Mouse (Mus musculus) granulocyte monocyte progenitor cell, adult 5-6 weeks (primary cell): ENCODE results near the gene Tmem181a. TPM values are rescaled to one million over a fixed set of nuclear protein-coding genes. Genes with fewer than 3 reads are reported as not detected.
"Not testable (repeated sequence)": the region's sequence is repeated elsewhere in the genome, so short reads cannot be mapped to it uniquely, and the experiment has no call there.

Experiments used
- ATAC-seq: replicated peaks from 2 replicates; pipeline ENCODE4 v1.8.0; 2016; ENCODE audit warnings: mild to moderate bottlenecking, moderate TSS enrichment, inconsistent platforms; ENCODE audit not compliant: poor library complexity, severe bottlenecking
- total RNA-seq, 2 experiments: library from RNA; stranded (forward) in 1 of 2; stranded (reverse) in 1 of 2; fragments of 200-712, 200-1000 nt in 1 of 2; fragments of >200 nt in 1 of 2; fragmentation: Nextera tagmentation in 1 of 2; gene quantifications; 2 replicates each; pipeline ENCODE4 v1.2.3; 2014 to 2017

Tmem181a gene
- total RNA-seq (2014; fragmentation: Nextera tagmentation) (9.7 and 13.0 TPM in 2 replicates), total RNA-seq (2017) (7.4 and 8.2 TPM in 2 replicates)

DNA sequence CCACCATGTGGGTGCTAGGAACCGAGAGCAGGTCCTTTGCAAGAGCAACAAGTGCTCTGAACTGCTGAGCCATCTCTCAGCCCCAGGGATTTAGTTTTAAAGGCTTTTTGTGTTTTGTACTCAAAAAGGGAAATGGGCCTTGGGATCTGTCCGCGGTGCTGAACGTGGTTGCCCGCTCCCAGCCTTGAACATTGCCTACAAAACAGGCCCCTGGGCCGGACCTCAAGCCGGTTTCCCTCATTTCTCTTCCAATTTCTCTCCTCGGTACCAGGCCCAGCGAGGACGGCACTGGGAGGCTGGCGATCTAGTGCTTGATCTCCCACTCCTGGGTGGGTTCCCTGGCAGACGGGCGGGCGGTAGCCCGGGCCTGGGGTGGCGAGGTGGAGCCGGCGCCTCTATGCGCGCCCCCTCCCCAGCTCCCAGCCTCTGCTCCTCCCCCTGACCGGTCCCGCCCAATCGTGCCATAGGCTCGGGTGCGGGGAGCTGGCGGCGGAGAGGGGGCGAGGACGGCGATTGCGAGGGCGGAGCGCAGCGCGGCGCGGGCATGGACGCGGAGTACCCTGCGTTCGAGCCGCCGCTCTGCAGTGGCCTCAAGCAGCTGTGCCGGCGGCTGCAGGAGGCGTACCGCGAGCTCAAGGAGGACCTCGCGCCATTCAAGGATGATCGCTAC is at the start of gene Tmem181a:
TSS of gene Tmem181a (plus strand) at position 461 of the 670 bp plus-strand sequence.
- ATAC-seq: peak; percentile 80

DNA sequence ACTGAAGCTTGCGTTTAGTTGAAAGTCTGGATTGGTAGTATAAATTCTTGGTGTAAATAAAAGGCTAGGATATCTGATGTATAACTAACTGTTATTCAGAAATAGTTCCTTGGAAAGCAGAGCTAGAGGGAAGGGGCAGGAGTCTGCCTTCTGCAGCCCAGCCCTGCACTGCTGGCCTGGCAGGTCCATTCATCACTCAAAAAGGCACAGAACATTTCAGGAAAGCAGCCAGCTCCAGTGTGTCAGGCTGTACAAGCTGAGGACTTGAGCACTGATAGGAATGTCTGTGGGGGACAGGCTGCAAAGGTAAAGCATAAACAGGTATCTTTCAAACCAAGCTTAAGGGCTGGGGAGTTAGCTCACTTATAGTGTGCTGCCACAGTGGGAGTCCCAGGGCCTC is 44.9 kb upstream of the Tmem181a start:
- no peak for ATAC-seq

DNA sequence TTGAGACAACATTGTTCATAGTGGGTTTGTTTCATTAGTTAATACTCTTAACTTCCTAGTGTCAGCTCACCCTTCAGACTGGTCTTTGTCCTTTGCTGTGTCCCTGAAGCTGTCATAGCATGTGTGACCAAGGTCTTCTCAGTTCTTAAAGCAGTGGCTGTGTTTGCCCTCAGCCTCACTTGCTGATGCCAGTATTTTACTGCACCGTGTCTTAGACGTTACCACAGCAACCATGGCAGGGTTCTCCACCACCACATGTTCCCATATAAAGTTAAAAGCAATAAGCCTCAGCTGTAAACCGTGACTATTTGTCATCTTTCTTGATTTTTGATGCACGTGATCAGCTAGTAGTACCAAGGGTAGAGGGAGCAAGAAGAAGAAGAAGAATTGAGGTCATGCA is 41.0 kb upstream of the Tmem181a start:
- no peak for ATAC-seq

DNA sequence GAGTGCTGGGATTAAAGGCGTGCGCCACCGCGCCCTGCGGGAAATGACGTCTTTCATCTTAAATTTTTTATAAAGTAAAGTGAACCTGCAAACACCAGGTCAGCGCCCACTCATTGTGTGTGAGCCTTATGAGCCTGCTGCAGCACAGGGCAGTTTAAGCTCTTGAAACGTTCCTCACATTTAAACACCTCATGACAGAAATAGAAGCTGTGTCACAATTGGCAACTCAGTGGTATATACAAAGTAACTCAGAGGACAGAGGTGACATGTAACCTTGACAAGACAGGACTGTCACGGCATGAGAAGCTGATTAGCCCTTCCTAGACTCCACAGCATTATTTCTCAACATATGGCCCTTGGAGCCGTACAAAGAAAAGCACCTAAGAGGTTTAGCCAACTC is 40.1 kb upstream of the Tmem181a start:
- no peak for ATAC-seq

DNA sequence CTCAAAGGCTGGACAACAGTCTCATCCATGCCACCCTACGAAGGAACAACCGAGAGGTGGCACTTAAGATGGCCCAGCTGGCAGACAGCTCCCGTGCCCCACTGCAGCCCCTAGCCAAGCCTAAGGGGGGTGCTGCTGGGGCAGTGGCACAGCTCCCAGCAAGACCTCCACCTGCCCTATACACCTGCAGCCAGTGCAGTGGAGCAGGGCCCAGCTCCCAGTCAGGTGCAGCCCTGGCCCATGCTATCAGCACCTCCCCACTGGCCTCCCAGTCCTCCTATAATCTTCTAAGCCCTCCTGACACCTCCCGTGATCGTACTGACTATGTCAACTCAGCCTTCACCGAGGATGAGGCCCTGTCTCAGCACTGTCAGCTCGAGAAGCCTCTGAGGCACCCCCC is 24.0 kb upstream of the Tmem181a start:
- ATAC-seq: not testable (repeated sequence)

DNA sequence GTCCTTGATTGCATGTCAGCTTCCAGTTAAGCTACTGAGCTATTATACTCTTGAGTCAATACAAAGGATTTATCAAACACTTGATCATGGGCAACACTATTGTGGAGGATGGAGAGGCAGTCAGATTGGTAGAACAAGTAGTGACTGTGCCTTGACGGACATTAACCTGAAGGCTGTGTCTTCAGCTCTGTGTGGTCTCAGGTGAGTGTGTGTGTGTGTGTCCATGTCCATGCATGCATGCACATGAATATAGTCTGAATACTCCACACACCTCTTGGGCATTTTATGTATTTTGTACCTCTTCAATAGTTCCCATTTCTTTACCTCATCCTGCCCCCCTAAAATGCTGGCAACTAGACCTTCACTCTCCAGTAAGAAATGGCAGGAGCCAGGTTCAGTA is 5.4 kb upstream of the Tmem181a start:
- not testable (repeated sequence) for ATAC-seq

DNA sequence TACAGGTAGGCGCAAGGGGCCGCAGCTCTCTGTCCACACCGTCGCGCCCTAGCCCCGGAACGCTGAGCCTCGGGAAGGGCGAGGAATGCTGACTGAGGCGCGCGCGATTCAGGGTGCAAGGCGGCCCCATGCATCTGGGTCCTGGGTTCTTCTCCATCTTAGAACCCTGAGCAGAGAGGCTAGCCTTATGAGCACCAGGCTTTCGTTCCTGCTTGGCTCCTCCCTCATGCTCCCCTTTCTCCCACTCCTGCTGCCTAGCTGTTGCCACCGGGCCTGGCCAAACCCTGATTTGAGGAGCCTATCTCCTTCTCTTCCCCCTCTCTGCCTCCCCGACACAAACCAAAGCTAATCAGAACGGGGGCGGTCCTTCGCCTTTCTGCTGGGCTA is 403 bp downstream of the Tmem181a start:
- ATAC-seq: not testable (repeated sequence)

DNA sequence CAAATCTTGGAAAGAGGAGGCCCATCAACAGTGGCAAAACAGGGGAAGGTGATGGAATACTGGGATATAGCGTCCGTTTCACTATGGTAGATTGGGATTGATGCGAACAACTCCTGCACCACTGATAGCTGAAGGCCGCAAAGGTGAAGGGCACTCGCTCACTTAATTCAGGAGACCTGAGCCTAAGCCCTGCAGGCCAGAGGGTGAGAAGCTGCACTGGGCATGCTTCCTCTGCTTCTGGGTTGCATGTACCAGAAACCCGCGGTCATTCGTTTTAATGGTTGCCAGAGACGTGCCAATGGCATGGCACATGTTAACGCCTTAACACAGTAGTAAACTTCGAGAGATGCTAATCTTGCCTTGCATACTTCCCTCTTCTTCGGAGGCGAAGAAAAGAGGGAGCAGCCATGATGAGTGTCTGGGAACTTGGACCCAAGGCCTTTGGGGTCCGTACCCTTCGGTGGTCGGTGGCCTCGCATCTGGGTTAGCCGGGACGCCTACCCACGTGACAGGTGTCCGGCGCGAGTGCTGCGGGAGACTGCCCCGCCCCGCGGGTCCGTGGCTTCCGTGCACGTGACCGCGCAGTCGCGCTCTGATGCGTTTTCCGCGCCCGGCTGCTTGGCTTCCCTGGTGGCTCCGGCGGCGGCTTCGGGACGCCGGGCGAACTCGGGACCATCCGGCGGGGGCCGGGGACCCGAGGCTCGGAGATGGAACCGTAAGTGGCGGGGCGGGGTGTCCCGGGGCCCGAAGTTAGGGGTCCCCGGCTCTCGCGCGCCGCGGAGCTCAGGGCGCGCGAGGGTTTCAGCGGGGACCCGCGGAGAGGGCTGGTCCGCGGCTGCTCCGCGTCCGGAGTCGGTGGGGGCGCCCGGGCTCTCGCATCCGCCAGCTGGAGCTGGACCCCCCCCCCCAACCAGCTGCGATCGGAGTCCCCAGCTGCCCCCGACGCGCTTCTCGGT is 13.5 kb downstream of the Tmem181a start:
- ATAC-seq: peak; percentile 68

DNA sequence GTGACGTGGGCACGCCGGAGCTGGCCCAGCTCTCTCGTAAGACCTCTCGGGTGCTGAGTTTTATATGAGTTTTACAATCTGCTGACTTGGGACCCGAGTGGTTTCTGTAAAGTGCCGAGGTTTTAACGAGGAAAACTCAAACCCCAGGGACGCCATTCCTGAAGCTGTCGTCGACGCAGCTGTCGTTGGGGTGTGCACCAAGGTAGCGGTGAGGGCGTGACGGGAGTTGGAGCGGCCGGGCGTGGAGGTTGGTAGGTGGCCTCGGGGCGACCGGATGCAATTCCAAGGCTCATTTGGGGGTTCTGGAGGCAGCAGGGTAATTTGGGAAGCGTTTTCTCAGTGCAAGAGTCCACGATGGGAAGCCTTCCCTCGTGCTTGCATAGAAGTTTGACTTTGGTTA is 14.2 kb downstream of the Tmem181a start:
- ATAC-seq: 0 out of 2 replicates have a peak, but pooled peaks have one; percentile 16

DNA sequence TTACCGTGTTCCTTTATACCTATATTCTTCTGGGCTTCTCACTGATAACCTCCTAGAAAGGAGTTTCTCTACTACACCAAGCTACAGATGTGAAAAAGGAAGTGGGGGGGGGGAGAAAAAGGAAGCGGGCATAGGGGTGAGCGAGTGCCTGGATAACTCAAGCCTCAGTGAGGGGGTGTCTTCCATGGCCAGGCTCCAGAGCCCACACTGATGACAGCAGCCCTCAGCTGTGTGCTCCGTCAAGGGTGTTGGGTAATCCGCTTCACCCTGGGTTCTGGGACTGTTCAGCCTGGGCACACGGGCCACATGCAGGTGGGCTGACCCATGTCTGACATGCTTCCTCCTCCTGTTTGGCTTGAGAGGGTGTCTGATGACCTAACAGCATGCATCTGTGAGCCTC is 15.3 kb downstream of the Tmem181a start:
- peak; percentile 86 for ATAC-seq

DNA sequence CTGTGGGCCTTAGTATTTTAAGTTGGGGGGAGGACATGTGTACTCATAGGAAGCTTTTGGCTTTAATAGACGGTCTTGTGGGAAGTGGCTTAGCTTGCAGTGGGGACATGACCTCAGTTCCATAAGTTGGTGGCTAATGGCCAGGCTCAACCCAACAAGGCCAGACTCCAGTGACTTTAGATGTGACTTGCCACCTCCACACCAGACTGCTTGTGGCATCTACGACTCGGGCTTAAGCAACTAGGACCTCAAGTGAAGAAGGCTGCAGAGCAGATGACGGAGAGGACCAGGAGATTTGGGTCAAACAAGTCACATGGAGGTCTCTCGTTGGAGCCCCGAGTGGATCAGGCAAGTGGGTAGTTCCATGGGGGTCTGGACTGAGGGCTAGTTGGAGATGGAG is 18.0 kb downstream of the Tmem181a start:
- not testable (repeated sequence) for ATAC-seq

DNA sequence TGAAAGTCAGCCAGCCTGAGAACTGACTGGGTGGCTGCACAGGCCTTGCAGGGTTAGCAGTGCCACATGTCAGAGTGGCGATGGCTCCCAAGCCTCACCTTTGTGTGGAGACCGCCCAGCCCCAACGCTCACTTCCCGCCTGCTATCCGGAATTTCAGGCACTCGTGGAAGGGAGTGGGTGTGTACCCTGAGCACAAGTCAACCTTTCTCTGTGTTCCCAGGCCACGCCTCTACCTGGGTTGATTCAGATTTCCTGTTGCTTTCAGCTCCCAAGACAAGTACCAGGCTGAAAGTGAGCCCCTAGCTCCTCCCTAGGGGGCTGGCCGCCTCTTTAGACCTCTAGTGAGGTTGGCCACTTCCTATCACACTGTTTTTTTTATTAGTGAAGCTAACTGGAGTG is 22.5 kb downstream of the Tmem181a start:
- peak; percentile 60 for ATAC-seq

DNA sequence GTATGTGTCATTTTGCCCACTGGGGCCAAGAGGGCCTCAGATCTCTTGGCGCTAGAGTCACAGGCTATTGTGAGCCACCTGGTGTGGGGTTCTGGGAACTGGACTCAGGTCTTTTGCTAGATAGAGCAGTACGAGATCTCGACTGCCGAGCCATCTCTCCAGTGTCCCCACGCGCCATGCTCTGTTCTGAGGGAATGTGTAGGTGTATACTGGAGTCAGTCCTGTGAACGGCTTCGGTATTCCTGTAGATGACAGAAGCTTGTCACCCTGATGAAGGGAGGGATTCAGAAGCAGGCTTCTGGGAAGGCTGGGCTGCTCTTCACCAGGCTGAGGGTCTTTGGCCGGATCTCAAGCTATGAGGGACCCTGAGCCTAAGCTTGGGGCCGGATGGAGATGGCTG is 23.1 kb downstream of the Tmem181a start:
- not testable (repeated sequence) for ATAC-seq

DNA sequence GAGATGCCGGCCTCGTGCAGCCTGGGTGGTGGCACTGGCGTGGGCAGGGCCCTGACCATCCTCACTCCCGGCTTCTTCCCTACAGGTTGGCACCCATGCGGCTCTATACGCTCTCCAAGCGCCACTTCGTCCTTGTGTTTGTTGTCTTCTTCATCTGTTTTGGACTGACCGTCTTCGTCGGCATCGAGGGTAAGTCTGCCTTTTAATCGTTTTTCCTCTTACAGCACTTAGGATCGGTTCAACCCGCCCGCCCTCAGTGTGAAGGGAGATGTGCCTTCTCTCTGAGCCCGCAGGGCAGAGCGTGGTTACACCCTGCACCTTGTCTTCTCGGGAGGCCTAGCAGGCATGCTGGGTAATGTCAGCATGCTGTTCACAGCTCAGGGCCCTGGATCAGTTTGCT is 23.9 kb downstream of the Tmem181a start:
- ATAC-seq: not testable (repeated sequence)

DNA sequence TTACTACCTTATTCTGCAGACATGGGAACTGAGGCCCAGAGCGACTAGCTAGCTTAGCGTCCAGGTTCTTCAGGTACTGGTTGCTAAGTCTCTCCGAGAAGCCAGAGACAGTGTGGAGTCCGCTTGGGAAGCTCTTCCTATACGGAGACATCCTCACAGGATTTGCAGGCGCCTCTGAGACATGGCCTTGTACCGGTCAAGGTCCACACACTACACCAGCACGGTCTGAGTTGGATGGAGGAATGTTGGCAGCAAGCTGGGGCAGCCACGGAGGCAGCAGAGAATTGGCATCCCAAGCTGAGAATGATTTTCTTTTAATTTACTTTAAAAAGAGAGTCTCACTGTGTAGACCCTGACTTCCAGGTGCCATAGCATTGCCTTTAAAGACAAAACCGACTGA is 26.5 kb downstream of the Tmem181a start:
- ATAC-seq: not testable (repeated sequence)

DNA sequence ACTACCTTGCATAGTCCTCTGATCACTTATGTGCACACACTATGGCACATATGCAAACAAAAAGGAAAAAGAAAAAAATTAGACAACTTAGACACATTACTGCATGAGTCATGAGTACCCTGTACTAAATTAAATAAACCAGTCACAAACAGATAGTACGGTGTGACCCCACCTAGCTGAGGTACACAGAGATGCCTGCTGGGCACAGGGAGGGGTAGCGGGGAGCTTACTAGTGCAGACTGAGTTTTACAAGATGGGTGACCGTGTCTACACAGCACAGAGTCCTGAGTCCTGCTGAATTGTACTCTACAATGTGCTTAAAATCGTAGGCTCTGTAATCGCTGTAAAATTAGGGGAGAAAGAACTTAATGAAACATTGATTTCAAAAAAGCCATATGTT is 29.5 kb downstream of the Tmem181a start:
- ATAC-seq: not testable (repeated sequence)

DNA sequence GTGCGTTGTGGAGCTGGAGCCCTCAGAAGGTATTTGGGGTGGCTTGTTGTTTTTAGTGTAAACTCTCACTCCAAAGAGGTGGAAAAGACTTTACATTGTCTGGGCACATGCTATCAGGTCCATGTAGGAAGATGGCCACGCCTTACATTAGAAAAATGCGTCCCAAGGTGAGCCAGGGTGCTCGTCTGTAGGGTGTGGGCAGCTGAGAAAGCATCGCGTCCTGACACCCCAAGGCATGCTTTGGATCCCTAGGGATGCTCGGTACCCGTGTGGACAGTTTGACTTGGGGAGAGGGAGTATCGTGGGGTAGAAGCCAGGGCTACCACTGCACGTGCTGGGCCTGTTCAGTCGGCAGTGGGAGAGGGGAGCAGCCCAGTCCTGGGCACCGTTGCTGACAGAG is 32.4 kb downstream of the Tmem181a start:
- not testable (repeated sequence) for ATAC-seq

DNA sequence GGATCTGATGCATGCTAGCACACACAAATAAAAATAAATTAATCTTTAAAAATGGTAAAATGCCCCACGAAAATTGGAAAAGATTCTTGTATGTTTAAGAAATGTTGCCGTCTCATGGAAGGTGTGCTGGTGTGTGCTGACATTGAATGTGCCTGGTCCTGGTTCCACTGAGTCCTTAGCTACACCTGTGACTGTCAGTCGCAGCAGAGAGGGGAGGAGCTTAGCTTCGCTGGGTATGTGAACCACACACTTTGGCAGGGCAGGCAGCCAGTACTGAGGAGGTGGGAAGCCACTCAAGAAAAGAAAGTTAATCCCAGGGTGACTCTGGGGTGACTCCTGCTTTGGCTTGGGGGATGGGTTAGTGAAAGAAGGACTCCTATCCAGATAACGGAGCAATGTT is 37.2 kb downstream of the Tmem181a start:
- not testable (repeated sequence) for ATAC-seq

DNA sequence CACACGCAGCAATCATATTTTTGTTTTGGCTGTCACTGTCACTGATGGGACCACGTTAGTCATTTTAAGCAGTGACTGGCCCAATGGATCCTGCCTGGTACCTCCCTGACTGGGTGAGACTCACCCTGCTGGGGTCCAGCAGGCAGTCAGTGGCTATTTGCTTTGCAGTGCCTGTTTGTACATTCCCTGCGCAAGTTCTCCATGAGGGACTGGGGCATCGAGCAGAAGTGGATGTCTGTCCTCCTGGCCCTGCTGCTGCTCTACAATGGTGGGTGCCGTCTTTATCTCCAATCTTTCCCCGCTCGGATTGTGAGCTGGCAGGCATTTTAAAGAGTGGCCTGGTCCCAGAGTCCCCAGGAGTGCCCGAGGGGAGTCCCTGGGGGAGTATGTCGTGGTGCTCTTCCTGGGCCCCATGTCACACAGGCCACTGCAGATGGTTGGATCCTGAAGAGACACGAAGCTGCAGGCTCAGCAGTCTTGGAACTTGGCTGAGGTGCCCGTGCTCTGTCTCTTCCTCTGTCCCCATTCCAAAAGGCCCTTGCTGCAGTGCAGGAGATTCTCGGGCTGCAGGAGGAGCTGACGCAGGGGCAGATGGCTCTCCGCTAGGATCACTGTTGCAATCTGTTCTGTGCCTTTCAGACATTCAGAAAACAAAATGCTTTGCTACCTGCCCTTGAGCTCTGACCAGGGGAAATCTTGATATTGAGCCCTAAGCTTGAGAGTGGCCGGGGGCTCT is 40.6 kb downstream of the Tmem181a start:
- not testable (repeated sequence) for ATAC-seq

DNA sequence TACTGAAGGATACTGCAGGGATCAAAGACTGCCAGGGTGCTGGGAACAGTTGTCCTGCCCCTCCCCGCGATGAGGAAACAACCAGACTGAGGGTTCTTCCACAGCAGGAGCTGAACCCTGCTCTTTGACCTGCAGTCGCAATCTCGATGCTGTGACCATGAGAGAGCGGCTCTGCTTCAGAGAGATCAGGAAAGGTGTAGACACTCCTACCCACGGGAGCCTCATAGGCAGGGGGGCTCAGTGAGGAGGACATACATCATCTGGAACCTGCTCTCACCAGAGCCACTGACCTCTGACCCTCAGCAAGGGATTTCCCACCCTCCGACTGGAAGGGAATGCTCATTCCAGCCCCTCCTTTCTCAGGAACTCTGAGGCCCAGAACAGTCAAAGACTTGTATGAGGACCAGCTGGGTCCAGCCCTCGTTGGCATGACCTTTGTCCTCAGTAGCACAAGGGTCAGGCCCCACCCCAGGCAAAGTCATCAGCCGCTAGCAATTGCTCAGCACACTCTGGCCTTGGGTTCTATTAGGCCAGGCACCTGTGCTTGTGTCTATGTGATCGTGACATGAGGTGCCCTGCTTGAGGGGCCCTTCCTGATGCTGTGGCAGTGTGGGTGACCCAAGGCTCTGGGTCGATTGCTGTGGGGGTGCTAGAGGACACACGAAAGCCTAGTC is 43.7 kb downstream of the Tmem181a start:
- ATAC-seq: not testable (repeated sequence)
